In genomic region chr13:108214485-108215107, GRCm38 (mm10) we compare ENCODE assay signal across 8 mouse cellular contexts. TPM values are rescaled to one million over a fixed set of nuclear protein-coding genes. Genes with fewer than 3 reads are reported as not detected.
A peak's percentile ranks its signal among the peaks of the same experiment; 100 is the strongest.
DNase-seq lines count a peak whose midpoint lies in the region; ATAC-seq and TF ChIP-seq lines count a peak whose summit lies in the region.

No protein-coding gene starts in this region.

- peak overlapping the region; percentile 100 for H3K4me2 ChIP-seq in forebrain, embryonic 13.5 days
- H3K4me2 ChIP-seq in hindbrain, embryonic 16.5 days (ENCODE audit: low read length), result peak overlapping the region; percentile 92
- H3K4me2 ChIP-seq in liver, embryonic 11.5 days, result peak overlapping the region; percentile 96
- H3K4me2 ChIP-seq in midbrain, embryonic 15.5 days, result peak overlapping the region; percentile 96

- H3K9ac ChIP-seq in forebrain, embryonic 13.5 days, result peak overlapping the region; percentile 73
- H3K9ac ChIP-seq in hindbrain, embryonic 16.5 days (ENCODE audit: low read depth, low read length), result peak overlapping the region; percentile 84
- H3K9ac ChIP-seq in liver, embryonic 11.5 days (ENCODE audit: low read depth, low read length), result peak overlapping the region; percentile 58
- peak overlapping the region; percentile 56 for H3K9ac ChIP-seq in midbrain, embryonic 15.5 days

- ATAC-seq in forebrain, embryonic 13.5 days, result peak; percentile 50
- ATAC-seq in hindbrain, embryonic 16.5 days, result peak; percentile 77
- ATAC-seq in liver, embryonic 11.5 days (replicated peaks; ENCODE audit: low FRiP score), result peak; percentile 59
- peak; percentile 81 for ATAC-seq in midbrain, embryonic 15.5 days (replicated peaks)

- no peak for TF ChIP-seq CTCF in left cerebral cortex, adult 2 months (IDR thresholded peaks at IDR 0.05)

- 0% methylated on average over 27 of the region's 50 CpGs for WGBS in forebrain, embryonic 13.5 days
- WGBS in hindbrain, embryonic 16.5 days, result under 1% methylated on average over 44 of the region's 50 CpGs
- under 1% methylated on average over 41 of the region's 50 CpGs for WGBS in liver, embryonic 11.5 days
- under 1% methylated on average over 41 of the region's 50 CpGs for WGBS in midbrain, embryonic 15.5 days

- H3K4me1 ChIP-seq in brown adipose tissue, adult 24 weeks (ENCODE audit: control insufficient read depth, insufficient read depth, insufficient read length, low read length), result no peaks in the 10 kb centered on the region; the same call in 1 of the 2 replicates
- peaks cover 12% of the 10 kb centered on the region; the same call in 1 of the 2 replicates for H3K4me1 ChIP-seq in forebrain, embryonic 13.5 days
- H3K4me1 ChIP-seq in hindbrain, embryonic 16.5 days (ENCODE audit: control insufficient read depth, insufficient read depth, low read depth, low read length), result peaks cover 4% of the 10 kb centered on the region
- H3K4me1 ChIP-seq in liver, embryonic 11.5 days (replicated peaks; ENCODE audit: control insufficient read depth, insufficient read depth, low read length), result peaks cover 8% of the 10 kb centered on the region
- peaks cover 16% of the 10 kb centered on the region for H3K4me1 ChIP-seq in midbrain, embryonic 15.5 days

- H3K9me3 ChIP-seq in forebrain, embryonic 13.5 days (replicated peaks), result no peaks in the 10 kb centered on the region
- no peaks in the 10 kb centered on the region for H3K9me3 ChIP-seq in hindbrain, embryonic 16.5 days (ENCODE audit: control insufficient read depth, low read length)
- no peaks in the 10 kb centered on the region for H3K9me3 ChIP-seq in liver, embryonic 11.5 days (ENCODE audit: control insufficient read depth, low read length)
- no peaks in the 10 kb centered on the region for H3K9me3 ChIP-seq in midbrain, embryonic 15.5 days

- intact Hi-C loops in left cerebral cortex, adult 2 months (cut with DNase I), result loop anchor here (1.0 kb wide), 1 partner anchor 102 kb away; the partner anchor contains the start of gene Depdc1b

- H3K27me3 ChIP-seq in forebrain, embryonic 13.5 days, result peaks cover 34% of the 10 kb centered on the region
- H3K27me3 ChIP-seq in hindbrain, embryonic 16.5 days (replicated peaks; ENCODE audit: control insufficient read depth, insufficient read depth, low read length), result peaks cover 11% of the 10 kb centered on the region
- H3K27me3 ChIP-seq in liver, embryonic 11.5 days (replicated peaks; ENCODE audit: control insufficient read depth, insufficient read depth, low read length), result peaks cover 23% of the 10 kb centered on the region
- peaks cover 20% of the 10 kb centered on the region for H3K27me3 ChIP-seq in midbrain, embryonic 15.5 days (replicated peaks)

- DNase-seq in left cerebral cortex, adult 2 months (ENCODE audit: extremely low spot score in 1 of 2, low spot score in 2 of 2), result peak; percentile 19 to 25
- DNase-seq in left cerebral cortex, adult 11 months (ENCODE audit: low spot score), result no peak
- peak; percentile 72 for DNase-seq in liver, embryonic 11.5 days (ENCODE audit: low spot score)
- DNase-seq in urinary bladder, postnatal 14 days (ENCODE audit: low spot score), result peak; percentile 18

- H3K27ac ChIP-seq in left cerebral cortex, adult 2 months, result peak overlapping the region; percentile 72
- no peak overlapping the region for H3K27ac ChIP-seq in brown adipose tissue, adult 24 weeks (replicated peaks; ENCODE audit: low read depth, low read length)
- H3K27ac ChIP-seq in forebrain, embryonic 13.5 days, result no peak overlapping the region
- no peak overlapping the region for H3K27ac ChIP-seq in hindbrain, embryonic 16.5 days (ENCODE audit: low read depth, low read length)
- no peak overlapping the region for H3K27ac ChIP-seq in liver, embryonic 11.5 days (ENCODE audit: low read depth, low read length)
- no peak overlapping the region for H3K27ac ChIP-seq in midbrain, embryonic 15.5 days

- H3K36me3 ChIP-seq in forebrain, embryonic 13.5 days (ENCODE audit: poor library complexity, severe bottlenecking), result no peaks in the 10 kb centered on the region
- no peaks in the 10 kb centered on the region for H3K36me3 ChIP-seq in hindbrain, embryonic 16.5 days (ENCODE audit: control insufficient read depth, insufficient read depth, low read length)
- no peaks in the 10 kb centered on the region for H3K36me3 ChIP-seq in liver, embryonic 11.5 days (ENCODE audit: control insufficient read depth, insufficient read depth, low read length)
- no peaks in the 10 kb centered on the region for H3K36me3 ChIP-seq in midbrain, embryonic 15.5 days (replicated peaks)

- H3K4me3 ChIP-seq in left cerebral cortex, adult 2 months, result peak overlapping the region; percentile 80
- H3K4me3 ChIP-seq in brown adipose tissue, adult 24 weeks (ENCODE audit: insufficient read depth, low read depth, low read length), result peak overlapping the region; percentile 39
- peak overlapping the region; percentile 74 for H3K4me3 ChIP-seq in forebrain, embryonic 13.5 days
- H3K4me3 ChIP-seq in hindbrain, embryonic 16.5 days (ENCODE audit: low read length), result peak overlapping the region; percentile 84
- peak overlapping the region; percentile 71 for H3K4me3 ChIP-seq in liver, embryonic 11.5 days (ENCODE audit: low read depth, low read length)
- H3K4me3 ChIP-seq in midbrain, embryonic 15.5 days, result peak overlapping the region; percentile 70

RNA-seq across cellular contexts. Expression of gene Elovl7, which starts 0.4 kb away (rescaled TPM):
- total RNA-seq in left cerebral cortex, adult 2 months (2021), result 1 to 10 TPM; 6.6 to 7.1 TPM
- polyA plus RNA-seq in brown adipose tissue, adult 24 weeks (2012; ENCODE audit: insufficient read depth, insufficient read length, missing spikeins), result not detected in 2 replicates
- polyA plus RNA-seq in forebrain, embryonic 13.5 days (2015; fragmentation: Nextera tagmentation; extraction: Ambion mirVana), result 0.86 and 1.3 TPM in 2 replicates
- 4.1 and 5.0 TPM in 2 replicates for polyA plus RNA-seq in hindbrain, embryonic 16.5 days (2015; fragmentation: Nextera tagmentation; extraction: Ambion mirVana)
- 3.4 and 4.0 TPM in 2 replicates for polyA plus RNA-seq in liver, embryonic 11.5 days (2014; fragmentation: Nextera tagmentation; extraction: Ambion mirVana)
- 1.6 TPM in 2 replicates for polyA plus RNA-seq in midbrain, embryonic 15.5 days (2015; fragmentation: Nextera tagmentation; extraction: Ambion mirVana)

RNA-seq across cellular contexts. Expression of gene Ercc8, which starts 56.1 kb away (rescaled TPM):
- total RNA-seq in left cerebral cortex, adult 2 months (2021), result 10 to 100 TPM; 17.5 to 19.9 TPM
- 2.1 and 5.3 TPM in 2 replicates for polyA plus RNA-seq in brown adipose tissue, adult 24 weeks (2012; ENCODE audit: insufficient read depth, insufficient read length, missing spikeins)
- 25.6 and 27.8 TPM in 2 replicates for polyA plus RNA-seq in forebrain, embryonic 13.5 days (2015; fragmentation: Nextera tagmentation; extraction: Ambion mirVana)
- polyA plus RNA-seq in hindbrain, embryonic 16.5 days (2015; fragmentation: Nextera tagmentation; extraction: Ambion mirVana), result 32.3 and 32.9 TPM in 2 replicates
- polyA plus RNA-seq in liver, embryonic 11.5 days (2014; fragmentation: Nextera tagmentation; extraction: Ambion mirVana), result 19.6 and 21.0 TPM in 2 replicates
- polyA plus RNA-seq in midbrain, embryonic 15.5 days (2015; fragmentation: Nextera tagmentation; extraction: Ambion mirVana), result 33.7 and 36.1 TPM in 2 replicates

RNA-seq across cellular contexts. Expression of gene Ndufaf2, which starts 56.2 kb away (rescaled TPM):
- total RNA-seq in left cerebral cortex, adult 2 months (2021), result 10 to 100 TPM; 21.1 to 27.2 TPM
- polyA plus RNA-seq in brown adipose tissue, adult 24 weeks (2012; ENCODE audit: insufficient read depth, insufficient read length, missing spikeins), result 85.4 and 116 TPM in 2 replicates
- 85.9 and 88.7 TPM in 2 replicates for polyA plus RNA-seq in forebrain, embryonic 13.5 days (2015; fragmentation: Nextera tagmentation; extraction: Ambion mirVana)
- 74.3 and 74.7 TPM in 2 replicates for polyA plus RNA-seq in hindbrain, embryonic 16.5 days (2015; fragmentation: Nextera tagmentation; extraction: Ambion mirVana)
- polyA plus RNA-seq in liver, embryonic 11.5 days (2014; fragmentation: Nextera tagmentation; extraction: Ambion mirVana), result 76.5 and 88.3 TPM in 2 replicates
- polyA plus RNA-seq in midbrain, embryonic 15.5 days (2015; fragmentation: Nextera tagmentation; extraction: Ambion mirVana), result 65.8 and 66.0 TPM in 2 replicates
